Mouse (Mus musculus) ES-CJ7 (cell line): ENCODE results near the gene Mapkbp1.
A peak's percentile ranks its signal among the peaks of the same experiment; 100 is the strongest.

ENCODE experiments used
- DNase-seq: peaks from one replicate; pipeline ENCODE4 v3.0.0; 2011; ENCODE audit warnings: low read depth, low spot score

Mapkbp1 gene

DNA sequence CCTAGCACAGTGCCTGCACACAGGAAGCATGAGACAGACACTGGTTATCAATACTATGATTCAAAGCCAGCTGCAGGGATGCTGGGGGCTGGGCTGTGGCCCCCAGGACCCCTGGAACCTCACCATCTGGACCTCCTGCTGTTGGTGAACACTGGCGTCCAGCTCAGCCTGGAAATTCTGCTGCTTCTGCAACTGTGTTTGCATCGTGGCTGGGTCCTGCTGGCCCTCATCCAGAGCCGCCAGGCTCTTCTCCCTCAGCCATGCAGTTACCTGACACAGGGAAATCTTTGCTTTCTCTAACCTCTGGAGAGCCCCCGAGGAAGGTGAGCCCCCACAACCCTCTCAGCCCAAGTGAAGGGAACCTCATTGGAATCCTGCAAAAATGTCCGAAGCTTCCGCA is 78.9 kb downstream of the Mapkbp1 start:
- no peak for DNase-seq

DNA sequence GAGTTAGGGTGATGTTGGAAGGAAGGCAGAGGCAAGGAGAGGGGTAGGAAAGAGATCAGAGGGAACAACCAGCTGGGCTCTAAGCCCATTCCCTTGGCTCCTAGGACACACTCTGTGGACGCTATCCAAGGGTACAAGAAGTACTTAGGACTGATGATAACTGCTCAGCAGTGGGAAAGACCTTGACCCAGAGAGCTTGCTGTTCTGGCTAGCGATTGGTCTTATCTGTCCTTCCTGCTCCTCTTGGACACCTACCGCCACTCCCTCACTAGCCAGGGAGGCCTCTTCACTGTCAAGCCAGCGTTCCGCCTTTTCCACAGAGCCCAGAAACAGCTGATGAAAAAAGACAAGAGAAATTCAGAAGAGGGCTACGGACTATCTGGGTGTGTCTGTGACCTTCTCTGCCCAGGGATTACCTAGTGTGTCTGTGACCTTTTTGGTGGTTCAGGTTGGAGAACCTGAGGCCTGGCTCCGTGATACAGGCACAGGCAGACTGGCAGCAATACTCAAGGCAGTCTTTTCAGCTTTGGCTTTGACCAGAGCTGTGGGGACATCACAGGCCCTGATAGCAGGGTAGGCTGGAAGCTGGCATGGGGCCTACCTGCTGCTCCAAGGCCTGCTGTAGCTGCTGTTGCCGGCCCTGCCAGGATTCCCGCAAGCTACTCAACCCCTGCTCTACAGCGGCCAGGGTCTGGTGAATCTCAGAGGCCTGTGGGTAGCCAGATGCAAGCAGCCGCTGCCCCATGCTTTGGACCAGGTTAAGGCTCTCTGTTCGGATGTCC is 82.5 kb downstream of the Mapkbp1 start:
- no peak for DNase-seq

- no peak for DNase-seq
Measured at GRCm38 (mm10) chr2:120055923-120056322, 83.4 kb downstream of the Mapkbp1 start.

DNA sequence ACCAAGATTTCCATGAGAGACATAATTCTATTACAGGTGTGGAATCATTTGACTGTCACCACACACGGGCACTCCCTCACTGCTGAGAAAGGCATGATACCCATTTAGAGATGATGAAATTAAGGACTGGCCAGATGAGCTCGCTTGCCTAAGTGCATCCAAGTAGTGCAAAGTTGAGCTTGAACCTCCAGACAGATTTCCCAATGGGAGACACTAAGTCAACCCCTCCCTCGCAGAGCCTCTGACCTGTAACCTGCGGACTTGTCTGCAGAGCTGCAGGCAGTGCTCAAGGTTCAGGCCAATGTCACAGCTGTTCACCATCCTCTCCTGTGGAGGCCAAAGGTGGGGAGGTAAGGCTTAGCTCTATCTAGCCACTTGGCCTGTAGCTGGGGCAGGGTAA is 86.3 kb downstream of the Mapkbp1 start:
- no peak for DNase-seq

- no peak for DNase-seq
Measured at GRCm38 (mm10) chr2:120059466-120059865, 87.0 kb downstream of the Mapkbp1 start.

DNA sequence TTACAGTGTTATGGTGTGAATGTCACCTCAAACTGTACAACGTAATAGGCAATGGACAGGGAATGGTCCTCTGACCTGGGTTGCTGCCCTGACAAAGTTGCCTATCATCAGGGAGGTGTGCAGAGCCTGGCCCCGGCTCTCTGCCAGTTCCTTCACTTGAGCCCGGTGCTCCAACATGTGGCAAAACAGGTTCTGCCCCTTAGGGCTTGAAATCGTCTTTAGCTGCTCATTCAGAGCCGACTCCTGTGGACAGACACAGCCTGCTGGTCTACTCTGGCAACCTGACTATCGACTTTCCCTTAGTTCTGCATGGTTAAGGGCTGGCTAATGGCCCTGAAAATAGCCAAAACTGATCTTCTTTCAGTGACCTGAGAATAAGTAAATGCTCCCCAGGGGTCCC is 87.7 kb downstream of the Mapkbp1 start:
- DNase-seq, result no peak

DNA sequence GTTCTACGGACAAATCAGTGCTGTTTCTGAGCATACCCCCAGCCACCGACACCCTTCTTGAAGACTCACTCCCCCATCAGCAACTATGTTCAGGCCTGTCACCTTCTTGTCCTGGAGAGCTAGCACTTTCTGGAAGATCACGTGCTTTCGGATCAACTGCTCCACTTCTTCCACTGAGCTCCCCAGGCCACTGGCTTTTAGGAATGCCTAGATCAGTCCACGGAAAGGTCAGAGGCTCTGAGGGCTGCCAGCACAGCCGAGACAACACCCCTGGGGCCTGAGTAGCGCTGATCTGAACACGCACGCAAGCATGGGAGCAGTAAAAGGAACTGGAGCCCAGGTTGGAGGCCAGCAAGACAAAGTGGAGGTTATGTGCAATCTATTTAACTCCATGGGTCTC is 88.2 kb downstream of the Mapkbp1 start:
- no peak for DNase-seq

GRCm38 (mm10) chr2:120062248-120062647 is 89.7 kb downstream of the Mapkbp1 start:
- no peak for DNase-seq

DNA sequence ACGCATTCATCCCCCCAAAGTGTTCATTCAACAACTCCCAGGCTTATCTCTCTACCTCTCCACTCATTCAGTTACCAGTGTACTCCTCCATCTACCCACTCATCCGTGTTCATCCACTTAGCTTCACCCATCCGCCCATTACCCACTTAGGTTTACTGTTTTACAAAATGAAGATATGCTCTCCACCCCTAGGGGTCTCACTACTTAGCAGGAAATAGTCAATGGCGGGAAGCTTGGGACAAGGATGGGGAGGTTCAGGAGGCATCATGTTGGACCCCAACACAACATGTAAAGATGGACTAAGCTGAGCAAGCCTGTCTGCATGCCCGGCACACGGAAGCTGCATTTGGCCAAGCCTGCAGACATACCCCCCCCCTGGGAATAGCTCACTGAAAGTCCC is 92.1 kb downstream of the Mapkbp1 start:
- DNase-seq, result peak; percentile 55

- DNase-seq, result no peak
Measured at GRCm38 (mm10) chr2:120065243-120065642, 92.7 kb downstream of the Mapkbp1 start.

DNA sequence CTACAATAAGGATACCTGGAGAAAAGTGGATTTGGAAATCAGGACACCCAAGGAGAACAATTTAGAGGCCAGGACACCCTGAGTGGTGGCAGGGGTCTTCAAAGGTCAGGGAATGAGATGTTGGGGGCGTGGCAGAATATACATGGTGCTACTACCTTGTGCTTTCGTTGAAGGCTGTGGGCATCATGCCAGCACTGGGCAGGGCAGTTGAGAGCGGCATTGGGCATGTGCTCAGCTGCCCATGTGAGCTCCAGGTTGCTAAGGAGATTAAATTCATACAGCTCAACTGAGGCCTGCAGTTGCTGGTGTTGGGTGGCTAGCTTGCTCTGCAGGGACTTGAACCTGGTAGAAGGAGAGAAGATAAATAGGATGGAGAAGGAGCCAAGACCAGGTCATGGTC is 93.7 kb downstream of the Mapkbp1 start:
- DNase-seq, result no peak

GRCm38 (mm10) chr2:120068555-120069465 is 96.3 kb downstream of the Mapkbp1 start:
- DNase-seq, result peak; percentile 32

DNA sequence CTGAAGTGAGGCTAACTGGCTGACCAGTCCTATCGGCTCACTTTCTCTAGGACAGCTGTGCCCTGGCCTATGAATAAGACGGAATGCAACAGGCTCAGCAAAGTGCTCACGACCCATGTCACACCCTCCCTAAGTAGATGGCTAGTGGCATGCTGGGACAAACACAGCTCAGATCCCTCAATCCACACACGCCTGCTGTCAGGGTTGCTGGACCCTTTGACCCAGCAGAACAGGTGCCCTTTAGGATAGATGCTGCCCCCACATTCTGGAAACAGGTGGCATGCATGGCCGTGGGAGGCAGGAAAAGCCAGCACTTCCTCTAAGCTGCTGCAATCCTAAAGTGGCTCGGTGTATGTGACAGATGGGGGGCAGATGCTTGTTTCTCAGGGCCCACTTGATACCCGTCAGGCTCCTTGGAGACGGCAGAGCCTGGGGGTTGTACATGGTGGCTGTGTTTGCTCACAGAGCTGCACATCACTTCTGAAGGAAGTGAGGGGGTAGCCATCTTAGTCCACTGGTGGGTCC is 97.0 kb downstream of the Mapkbp1 start:
- no peak for DNase-seq

- no peak for DNase-seq
Measured at GRCm38 (mm10) chr2:120074096-120074495, 101.6 kb downstream of the Mapkbp1 start.

DNA sequence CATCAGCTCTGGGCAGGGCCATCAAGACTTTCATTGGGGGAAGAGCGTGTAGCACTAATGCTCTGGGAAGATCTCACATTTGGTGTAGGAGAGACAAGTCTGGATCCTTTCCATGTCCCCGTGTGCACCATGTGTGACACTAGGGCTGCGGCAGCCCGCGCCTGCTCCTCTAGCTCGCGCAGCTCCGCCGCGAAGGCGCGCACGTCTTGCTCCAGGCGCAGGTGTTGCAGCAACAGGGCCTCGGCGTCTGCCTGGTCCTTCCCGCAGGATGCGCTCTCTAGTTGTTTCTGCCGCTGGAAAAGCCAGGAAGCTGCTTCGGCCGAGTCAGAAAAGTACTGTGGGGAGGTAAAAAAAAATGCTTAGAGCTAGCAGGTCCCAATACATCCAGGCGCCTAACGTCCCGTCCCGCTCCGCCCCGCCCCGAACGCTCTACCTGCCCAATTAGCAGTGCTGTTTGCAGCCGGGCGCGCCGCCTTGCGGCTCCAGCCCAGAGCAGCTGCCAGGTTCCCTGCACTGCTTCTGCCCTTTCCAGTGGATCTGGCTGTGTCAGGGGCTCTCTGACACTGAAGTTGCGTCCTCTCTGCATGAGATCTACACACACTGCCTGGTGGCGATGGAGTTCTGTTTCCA is 103.7 kb downstream of the Mapkbp1 start:
- DNase-seq, result peak; percentile 79
